Mouse (Mus musculus): ENCODE measurements around the gene Hectd4.

DNA sequence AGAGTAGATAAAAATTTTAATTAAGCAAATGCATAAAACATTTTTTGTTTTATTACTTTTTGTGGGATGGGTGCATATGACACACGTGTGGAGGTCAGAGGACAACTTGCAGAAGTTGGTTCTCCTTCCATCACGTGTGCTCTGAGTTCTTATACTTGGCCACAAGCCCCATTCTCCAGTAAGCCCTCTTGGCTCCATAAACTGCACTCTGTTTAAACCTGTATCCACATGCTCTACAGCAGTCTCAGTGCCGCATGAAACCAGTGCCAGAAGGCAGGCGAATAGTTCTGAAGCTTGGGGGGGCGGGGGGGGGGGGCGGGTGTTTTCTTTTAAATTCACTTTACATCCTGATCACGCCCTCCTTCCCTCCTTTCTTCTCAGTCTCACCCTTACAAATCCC, 85.0 kb downstream of the Hectd4 start:
- TF ChIP-seq POLR2A (IDR thresholded peaks at IDR 0.05; ENCODE audit: borderline replicate concordance, low read depth, low read length) (no peak), CTCF (IDR thresholded peaks at IDR 0.05; ENCODE audit: low read depth, low read length) (no peak)

Measured in bone marrow macrophage, adult 2 months (primary cell).